8 mouse cellular contexts compared by ENCODE assay signal in genomic region chr5:139734746-139735145, GRCm38 (mm10). TPM values are rescaled to one million over a fixed set of nuclear protein-coding genes. Genes with fewer than 3 reads are reported as not detected.
DNase-seq lines count a peak whose midpoint lies in the region; ATAC-seq lines count a peak whose summit lies in the region.

No protein-coding gene starts in this region.

- H3K36me3 ChIP-seq in kidney, embryonic 16.5 days (ENCODE audit: insufficient read depth, low read length), result no peaks in the 10 kb centered on the region
- H3K36me3 ChIP-seq in embryonic facial prominence, embryonic 12.5 days, result no peaks in the 10 kb centered on the region
- no peaks in the 10 kb centered on the region for H3K36me3 ChIP-seq in limb, embryonic 10.5 days
- H3K36me3 ChIP-seq in neural tube, embryonic 13.5 days, result no peaks in the 10 kb centered on the region

- H3K9ac ChIP-seq in kidney, embryonic 16.5 days (replicated peaks; ENCODE audit: low read length), result no peak overlapping the region
- H3K9ac ChIP-seq in embryonic facial prominence, embryonic 12.5 days, result no peak overlapping the region
- H3K9ac ChIP-seq in neural tube, embryonic 13.5 days, result 0 out of 2 replicates have a peak overlapping the region, but pooled peaks have one; percentile 34

- no peaks in the 10 kb centered on the region for H3K27me3 ChIP-seq in kidney, embryonic 16.5 days (ENCODE audit: insufficient read depth, low read length)
- H3K27me3 ChIP-seq in embryonic facial prominence, embryonic 12.5 days, result no peaks in the 10 kb centered on the region
- H3K27me3 ChIP-seq in limb, embryonic 10.5 days (ENCODE audit: low read depth, poor library complexity, severe bottlenecking), result peaks cover 24% of the 10 kb centered on the region
- H3K27me3 ChIP-seq in neural tube, embryonic 13.5 days, result peaks cover 18% of the 10 kb centered on the region

- ATAC-seq in kidney, embryonic 16.5 days (ENCODE audit: low FRiP score, low TSS enrichment), result no peak
- ATAC-seq in embryonic facial prominence, embryonic 12.5 days (ENCODE audit: insufficient number of reproducible peaks, insufficient read depth, low FRiP score, low TSS enrichment), result no peak
- no peak for ATAC-seq in neural tube, embryonic 13.5 days (ENCODE audit: low read depth)
- ATAC-seq in activated CD4-positive, CD25-positive, alpha-beta regulatory T cell, adult 4 months, result no peak

- H3K4me1 ChIP-seq in kidney, embryonic 16.5 days (ENCODE audit: insufficient read depth, low read length), result peaks cover 52% of the 10 kb centered on the region
- H3K4me1 ChIP-seq in embryonic facial prominence, embryonic 12.5 days, result peaks cover 50% of the 10 kb centered on the region
- peaks cover 78% of the 10 kb centered on the region for H3K4me1 ChIP-seq in limb, embryonic 10.5 days
- H3K4me1 ChIP-seq in neural tube, embryonic 13.5 days (replicated peaks), result peaks cover 57% of the 10 kb centered on the region

- no peak for DNase-seq in kidney, postnatal 10 days
- no peak for DNase-seq in limb, embryonic 10.5 days (ENCODE audit: low spot score)
- DNase-seq in left cerebral cortex, adult 11 months (ENCODE audit: low spot score), result no peak
- DNase-seq in adrenal gland, adult 18-20 months (ENCODE audit: low spot score in 2 of 2), result no peak

- WGBS in kidney, embryonic 16.5 days, result 66% methylated on average over 7 of the region's 7 CpGs
- 85% methylated on average over 7 of the region's 7 CpGs for whole genome bisulfite sequencing in embryonic facial prominence, embryonic 12.5 days
- WGBS in limb, embryonic 10.5 days, result 79% methylated on average over 7 of the region's 7 CpGs
- 77% methylated on average over 7 of the region's 7 CpGs for WGBS in neural tube, embryonic 13.5 days

- H3K4me3 ChIP-seq in kidney, embryonic 16.5 days (ENCODE audit: low read length), result no peak overlapping the region; the same call in 1 of the 2 replicates
- H3K4me3 ChIP-seq in embryonic facial prominence, embryonic 12.5 days, result no peak overlapping the region
- peak overlapping the region; percentile 65; the same call in 1 of the 2 replicates for H3K4me3 ChIP-seq in limb, embryonic 10.5 days
- H3K4me3 ChIP-seq in neural tube, embryonic 13.5 days, result peak overlapping the region; percentile 51; the same call in 1 of the 2 replicates

- no peak overlapping the region for H3K27ac ChIP-seq in kidney, embryonic 16.5 days (ENCODE audit: low read length)
- H3K27ac ChIP-seq in embryonic facial prominence, embryonic 12.5 days, result no peak overlapping the region
- no peak overlapping the region; the same call in 1 of the 2 replicates for H3K27ac ChIP-seq in limb, embryonic 10.5 days
- H3K27ac ChIP-seq in neural tube, embryonic 13.5 days (replicated peaks), result no peak overlapping the region

- no peaks in the 10 kb centered on the region for H3K9me3 ChIP-seq in kidney, embryonic 16.5 days (ENCODE audit: low read length)
- no peaks in the 10 kb centered on the region for H3K9me3 ChIP-seq in embryonic facial prominence, embryonic 12.5 days
- H3K9me3 ChIP-seq in limb, embryonic 10.5 days (replicated peaks), result no peaks in the 10 kb centered on the region
- no peaks in the 10 kb centered on the region for H3K9me3 ChIP-seq in neural tube, embryonic 13.5 days

- peak overlapping the region; percentile 99 for H3K4me2 ChIP-seq in kidney, embryonic 16.5 days (replicated peaks; ENCODE audit: low read depth, low read length)
- peak overlapping the region; percentile 95 for H3K4me2 ChIP-seq in embryonic facial prominence, embryonic 12.5 days (replicated peaks)
- peak overlapping the region; percentile 89 for H3K4me2 ChIP-seq in neural tube, embryonic 13.5 days

RNA-seq across cellular contexts. Expression of gene Micall2, which starts 1.4 kb away (rescaled TPM):
- 5.4 TPM in 2 replicates for polyA plus RNA-seq in kidney, embryonic 16.5 days (2015; fragmentation: Nextera tagmentation; extraction: Ambion mirVana)
- polyA plus RNA-seq in embryonic facial prominence, embryonic 12.5 days (2016; fragmentation: Nextera tagmentation; extraction: Ambion mirVana), result 7.7 and 8.4 TPM in 2 replicates
- polyA plus RNA-seq in limb, embryonic 10.5 days (2016; fragmentation: Nextera tagmentation; extraction: Ambion mirVana), result 8.9 and 9.0 TPM in 2 replicates
- 6.2 and 6.3 TPM in 2 replicates for polyA plus RNA-seq in neural tube, embryonic 13.5 days (2015; fragmentation: Nextera tagmentation; extraction: Ambion mirVana)
- not detected for polyA plus RNA-seq in activated CD4-positive, CD25-positive, alpha-beta regulatory T cell, adult 4 months (2017; shearing (Covaris generic))
- 1 to 10 TPM; 5.0 to 9.9 TPM for total RNA-seq in adrenal gland, adult 18-20 months (2021)

RNA-seq across cellular contexts. Expression of gene Ints1, which starts 40.7 kb away (rescaled TPM):
- 28.3 and 30.4 TPM in 2 replicates for polyA plus RNA-seq in kidney, embryonic 16.5 days (2015; fragmentation: Nextera tagmentation; extraction: Ambion mirVana)
- polyA plus RNA-seq in embryonic facial prominence, embryonic 12.5 days (2016; fragmentation: Nextera tagmentation; extraction: Ambion mirVana), result 33.6 and 34.5 TPM in 2 replicates
- 42.5 and 43.7 TPM in 2 replicates for polyA plus RNA-seq in limb, embryonic 10.5 days (2016; fragmentation: Nextera tagmentation; extraction: Ambion mirVana)
- polyA plus RNA-seq in neural tube, embryonic 13.5 days (2015; fragmentation: Nextera tagmentation; extraction: Ambion mirVana), result 24.3 and 27.1 TPM in 2 replicates
- 10 to 100 TPM; 15.6 to 16.7 TPM for polyA plus RNA-seq in activated CD4-positive, CD25-positive, alpha-beta regulatory T cell, adult 4 months (2017; shearing (Covaris generic))
- 10 to 100 TPM; 47.8 to 53.5 TPM for total RNA-seq in adrenal gland, adult 18-20 months (2021)

RNA-seq across cellular contexts. Expression of gene Mafk, which starts 56.6 kb away (rescaled TPM):
- polyA plus RNA-seq in kidney, embryonic 16.5 days (2015; fragmentation: Nextera tagmentation; extraction: Ambion mirVana), result 12.2 and 13.3 TPM in 2 replicates
- polyA plus RNA-seq in embryonic facial prominence, embryonic 12.5 days (2016; fragmentation: Nextera tagmentation; extraction: Ambion mirVana), result 7.2 and 8.6 TPM in 2 replicates
- 7.1 and 8.1 TPM in 2 replicates for polyA plus RNA-seq in limb, embryonic 10.5 days (2016; fragmentation: Nextera tagmentation; extraction: Ambion mirVana)
- polyA plus RNA-seq in neural tube, embryonic 13.5 days (2015; fragmentation: Nextera tagmentation; extraction: Ambion mirVana), result 11.7 and 12.1 TPM in 2 replicates
- 10 to 100 TPM; 10.4 to 16.7 TPM for polyA plus RNA-seq in activated CD4-positive, CD25-positive, alpha-beta regulatory T cell, adult 4 months (2017; shearing (Covaris generic))
- 10 to 100 TPM; 28.8 to 39.0 TPM for total RNA-seq in adrenal gland, adult 18-20 months (2021)

Comparison
In these comparisons a context has a peak if more than half of its experiments do, and no peak if none do; other contexts are left out.
1. H3K4me3 ChIP-seq: peak in limb, embryonic 10.5 days (single experiment) and neural tube, embryonic 13.5 days (single experiment); none in kidney, embryonic 16.5 days (single experiment) and embryonic facial prominence, embryonic 12.5 days (single experiment).
2. Peak in every context shown above with its lines, with median percentiles within 50 percentile points of each other: H3K4me2 ChIP-seq.